Mouse (Mus musculus) adrenal gland (tissue): ENCODE data around the gene Prkra.

ENCODE experiments used
- intact Hi-C: fragments of 180-260 bp; cut with DNase I; formaldehyde crosslinking; loops from one replicate; pipeline ENCODE4 v1.15.1; 2025

Gene Prkra

DNA sequence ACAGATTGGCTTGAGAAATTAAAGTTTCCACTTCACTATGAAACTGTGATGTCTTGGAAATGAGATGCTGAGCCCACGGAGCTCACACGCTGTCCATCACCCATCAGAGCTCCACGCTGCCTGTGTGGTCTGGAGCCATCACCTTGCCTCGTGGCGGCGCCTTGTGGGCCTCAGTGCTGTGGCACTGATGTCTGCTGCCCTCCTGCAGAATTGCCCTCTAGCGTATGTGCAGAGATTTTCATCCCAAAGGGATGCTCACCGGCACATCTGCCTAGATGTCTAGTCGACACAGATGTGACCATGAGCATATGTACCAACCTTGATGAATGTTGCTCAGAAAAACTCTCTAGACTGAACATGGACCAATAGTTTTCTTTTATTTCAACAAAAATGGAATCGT, 60.9 kb downstream of the Prkra start:
- intact Hi-C loops = no loop called here

DNA sequence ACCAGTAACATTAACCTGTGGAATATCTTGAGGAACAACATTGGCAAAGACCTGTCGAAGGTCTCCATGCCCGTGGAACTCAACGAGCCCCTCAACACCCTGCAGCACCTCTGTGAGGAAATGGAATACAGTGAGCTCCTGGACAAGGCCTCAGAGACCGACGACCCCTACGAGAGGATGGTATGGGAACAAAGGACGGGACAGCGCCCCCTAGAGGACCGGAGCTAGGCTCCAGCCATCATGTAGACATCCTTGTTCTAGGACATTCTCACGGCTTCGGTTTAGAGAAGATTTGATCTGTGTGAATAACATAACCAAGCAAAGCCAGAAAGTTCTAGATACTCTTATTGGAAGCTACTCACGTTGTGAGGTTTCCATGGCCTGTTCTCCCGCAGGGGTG, 62.7 kb downstream of the Prkra start:
- intact Hi-C loops = no loop called here
